Mouse (Mus musculus) lung, postnatal 14 days (tissue): ENCODE results near the gene Gm39566.

Experiments
- DNase-seq: peaks from one replicate; pipeline ENCODE4 v3.0.0; 2021

Gene Gm39566

DNA sequence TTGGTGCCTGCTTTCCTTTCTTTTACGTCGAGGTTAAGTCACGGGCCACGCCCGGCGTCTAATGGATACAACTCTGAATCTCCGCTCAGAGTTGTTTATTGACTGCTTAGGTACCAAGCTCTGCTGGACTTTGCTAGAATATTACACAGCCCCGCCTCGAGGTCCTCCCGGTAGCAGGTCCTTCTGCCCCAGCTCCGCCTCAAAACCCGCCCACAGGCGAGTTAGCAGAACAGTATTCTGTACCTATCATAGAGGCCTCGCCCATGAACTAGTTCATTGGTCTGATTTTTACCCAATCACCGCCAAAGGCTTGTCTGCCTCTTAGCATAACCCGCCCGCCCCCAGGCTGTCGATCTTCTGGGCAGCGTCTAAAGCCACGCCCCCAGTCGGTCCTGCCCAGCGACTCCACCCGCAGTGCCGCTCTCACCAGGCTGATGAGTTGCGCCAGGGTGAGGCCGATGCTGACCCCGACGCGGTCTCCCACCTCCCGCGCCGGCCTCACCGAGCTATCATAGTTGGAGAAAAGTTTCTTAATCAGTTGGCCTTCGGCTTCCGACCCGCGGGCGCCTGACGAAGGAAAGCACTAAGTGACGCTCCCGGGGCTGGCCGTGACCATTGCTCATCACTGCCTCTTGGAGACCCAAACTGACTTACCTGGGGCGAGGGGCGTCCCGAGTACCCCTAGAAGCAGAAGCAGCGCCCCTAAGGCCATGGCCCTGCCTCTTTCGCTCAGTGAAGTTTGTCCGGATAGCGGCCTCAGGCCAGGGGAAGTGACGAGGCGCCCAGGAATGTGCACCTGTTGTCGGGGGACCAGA is 19.7 kb downstream of the Gm39566 start, which contains the start of gene Chrnb1:
TSS of gene Chrnb1 (minus strand) at position 776 of the 815 bp plus-strand sequence.
- peak; percentile 95 for DNase-seq

DNA sequence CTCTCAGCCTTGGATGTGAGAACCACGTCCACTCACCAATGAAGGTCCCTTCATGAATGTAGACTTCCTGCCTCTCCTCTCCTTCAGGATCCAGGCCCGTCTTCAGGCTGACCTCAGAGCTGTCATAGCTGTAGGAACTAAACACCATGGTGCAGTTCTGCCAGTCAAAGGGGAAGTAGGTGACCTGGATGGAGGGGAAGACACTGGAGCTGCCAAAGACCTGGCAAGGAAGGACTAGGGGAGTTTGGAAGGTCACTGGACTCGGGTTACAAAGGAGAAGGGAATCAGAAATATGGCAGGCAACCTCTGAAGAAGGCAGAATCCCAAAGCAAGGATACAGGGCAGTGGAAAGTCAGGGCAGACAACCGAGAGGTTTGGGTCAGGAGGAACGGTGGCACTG is 21.7 kb downstream of the Gm39566 start:
- no peak for DNase-seq

- no peak for DNase-seq
Observed at GRCm38 (mm10) chr11:69791420-69791819, 23.7 kb downstream of the Gm39566 start.

- DNase-seq, result no peak
Observed at GRCm38 (mm10) chr11:69789431-69789830, 25.7 kb downstream of the Gm39566 start.

DNA sequence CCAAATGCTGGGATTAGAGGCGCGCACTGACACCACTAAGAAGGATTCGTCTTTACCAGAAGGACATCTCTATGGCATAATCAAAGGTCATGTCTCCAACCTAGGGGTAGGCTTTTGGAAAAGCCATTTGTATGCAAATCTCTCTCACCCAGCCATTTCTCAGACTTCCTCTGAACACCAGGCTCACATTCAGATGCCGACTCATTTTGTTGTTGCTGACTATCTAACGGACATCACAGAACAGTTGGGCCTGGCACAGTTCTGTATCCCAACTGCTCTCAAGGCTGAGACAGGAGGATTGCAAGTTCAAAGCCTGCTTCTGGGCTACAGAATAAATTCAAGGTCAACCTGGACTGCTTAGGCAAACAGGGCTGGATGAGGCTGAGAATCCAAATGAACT is 27.8 kb downstream of the Gm39566 start:
- DNase-seq, result no peak

GRCm38 (mm10) chr11:69784793-69785272 is 30.3 kb downstream of the Gm39566 start:
- DNase-seq, result peak; percentile 67

DNA sequence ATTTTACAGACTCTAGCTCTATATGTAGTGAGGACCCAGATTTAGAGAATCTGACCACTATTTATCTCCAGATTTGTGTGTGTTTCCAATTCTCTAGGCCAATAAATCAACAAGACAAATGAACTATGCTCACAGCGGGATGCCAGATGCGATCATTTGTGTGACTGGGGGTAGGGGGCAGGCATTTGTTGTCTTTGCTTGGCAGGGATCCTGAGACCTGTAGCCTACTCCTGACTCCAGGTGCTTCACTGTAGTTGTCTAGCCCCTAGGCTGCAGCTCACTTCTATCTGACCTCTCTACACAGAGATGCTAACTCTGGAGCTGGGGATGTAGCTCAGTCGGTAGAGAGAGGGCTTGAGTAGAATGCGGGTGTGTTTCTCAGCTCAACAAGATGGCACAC is 33.3 kb downstream of the Gm39566 start:
- no peak for DNase-seq

DNA sequence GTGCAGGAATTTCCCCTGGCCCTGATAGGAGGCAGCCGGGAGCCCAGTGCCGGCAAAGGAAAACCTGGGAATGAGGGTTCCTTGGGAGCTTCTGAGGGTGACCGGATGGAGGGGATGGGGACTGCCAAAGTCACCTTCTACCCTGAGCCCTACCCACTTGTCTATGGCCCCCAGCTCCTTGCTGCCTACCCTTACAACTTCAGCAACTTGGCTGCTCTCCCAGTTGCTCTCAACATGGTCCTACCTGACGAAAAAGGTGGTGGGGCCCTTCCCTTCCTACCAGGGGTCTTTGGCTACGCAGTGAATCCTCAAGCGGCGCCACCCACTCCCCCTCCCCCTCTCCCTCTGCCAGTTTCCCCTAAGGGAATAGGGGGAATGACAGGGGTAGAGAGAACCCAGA is 36.1 kb downstream of the Gm39566 start:
- no peak for DNase-seq

- DNase-seq, result no peak
Observed at GRCm38 (mm10) chr11:69778258-69778982, 36.7 kb downstream of the Gm39566 start.

- DNase-seq, result no peak
Observed at GRCm38 (mm10) chr11:69777504-69778257, 37.4 kb downstream of the Gm39566 start.

GRCm38 (mm10) chr11:69776488-69776887 is 38.6 kb downstream of the Gm39566 start:
- DNase-seq, result no peak

DNA sequence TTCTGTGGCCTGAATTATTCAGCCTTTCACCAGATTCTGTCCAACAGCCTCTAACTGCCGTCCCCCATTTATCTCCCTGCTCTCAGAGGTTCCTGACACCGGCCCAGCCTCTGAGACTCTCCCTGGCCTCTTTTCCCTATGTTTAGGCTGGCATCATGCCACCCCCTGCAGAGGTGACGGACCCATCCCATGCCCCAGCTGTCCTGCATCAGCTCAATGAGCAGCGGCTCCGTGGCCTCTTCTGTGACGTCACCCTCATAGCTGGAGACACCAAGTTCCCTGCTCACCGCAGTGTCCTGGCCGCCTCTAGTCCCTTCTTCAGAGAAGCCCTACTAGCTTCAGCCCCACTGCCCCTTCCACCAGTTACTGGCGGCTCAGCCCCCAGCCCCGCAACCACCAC is 39.4 kb downstream of the Gm39566 start:
- DNase-seq, result no peak

- DNase-seq, result no peak
Observed at GRCm38 (mm10) chr11:69774961-69775360, 40.1 kb downstream of the Gm39566 start.

DNA sequence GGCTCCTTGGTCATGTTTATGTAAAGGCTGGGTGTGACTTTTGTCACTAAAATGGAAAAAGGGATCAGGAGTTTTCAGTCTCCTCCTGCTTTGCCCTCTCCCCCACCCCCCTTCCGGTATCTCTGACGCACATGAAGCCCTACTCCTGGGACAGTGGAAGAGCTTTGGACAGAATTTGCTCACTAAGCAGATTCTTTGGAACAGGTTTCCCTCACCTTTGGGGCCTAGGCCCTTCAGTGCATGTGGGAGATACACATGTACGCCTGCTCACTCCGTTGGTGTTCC is 47.5 kb downstream of the Gm39566 start:
- DNase-seq, result peak; percentile 46

- DNase-seq, result peak; percentile 28
Observed at GRCm38 (mm10) chr11:69766872-69767624, 48.0 kb downstream of the Gm39566 start.

- DNase-seq, result peak; percentile 80
Observed at GRCm38 (mm10) chr11:69766126-69766609, 48.9 kb downstream of the Gm39566 start.

DNA sequence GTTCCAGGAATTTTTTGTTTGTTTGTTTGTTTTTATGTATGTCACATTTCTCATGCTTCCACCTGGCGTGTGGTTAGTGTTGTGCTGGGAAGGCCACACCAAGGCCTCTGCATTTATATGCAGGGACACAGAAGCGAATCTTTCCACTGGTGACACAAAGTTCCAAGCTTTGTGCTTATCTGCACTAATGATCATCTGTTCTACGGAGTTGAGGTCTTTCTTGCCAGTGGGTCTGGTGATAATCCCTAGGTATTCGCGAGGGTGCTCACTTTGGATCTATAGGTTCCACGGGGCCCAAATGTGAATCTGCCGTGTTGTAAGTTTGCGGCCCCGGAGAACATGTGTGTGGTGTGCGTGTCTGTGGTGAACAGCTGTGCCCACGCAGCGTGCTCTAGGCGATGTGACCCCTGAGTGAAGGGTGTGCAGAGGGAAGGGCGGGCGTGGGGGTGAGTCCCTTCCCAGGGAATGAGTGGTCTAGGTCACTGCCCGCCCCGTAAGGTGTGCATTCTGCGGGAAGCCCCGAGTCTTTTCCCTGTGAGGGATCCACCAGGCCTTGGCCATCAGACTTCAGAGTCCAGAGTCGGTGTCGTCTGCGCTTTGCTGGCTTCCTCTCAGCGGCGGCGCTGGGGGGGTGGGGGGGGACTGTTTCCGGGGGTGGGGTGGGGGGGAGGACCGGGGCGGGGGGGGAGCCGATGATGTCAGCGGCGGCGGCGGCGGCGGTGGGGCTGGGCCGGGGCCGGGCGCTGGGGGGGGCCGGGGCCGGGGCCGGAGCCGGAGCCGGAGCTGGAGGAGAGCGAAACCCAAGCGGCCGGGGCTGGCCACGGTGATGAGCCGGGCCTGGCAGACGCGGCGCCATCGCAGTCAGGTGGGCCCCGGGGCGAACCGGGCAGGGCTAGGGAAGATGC is 49.6 kb downstream of the Gm39566 start, which contains the start of gene Zbtb4:
TSS of gene Zbtb4 (plus strand) at position 692 of the 905 bp plus-strand sequence.
- DNase-seq, result peak; percentile 53

GRCm38 (mm10) chr11:69763551-69763950 is 51.5 kb downstream of the Gm39566 start:
- no peak for DNase-seq

GRCm38 (mm10) chr11:69761868-69762267 is 53.2 kb downstream of the Gm39566 start, which contains the start of gene Slc35g3:
Gene Slc35g3 (minus strand): TSS chr11:69761968.
- no peak for DNase-seq
